Mouse (Mus musculus): ENCODE measurements around the gene Hspa8.
"Not testable (repeated sequence)": the region's sequence is repeated elsewhere in the genome, so short reads cannot be mapped to it uniquely, and the experiment has no call there.

Gene Hspa8

DNA sequence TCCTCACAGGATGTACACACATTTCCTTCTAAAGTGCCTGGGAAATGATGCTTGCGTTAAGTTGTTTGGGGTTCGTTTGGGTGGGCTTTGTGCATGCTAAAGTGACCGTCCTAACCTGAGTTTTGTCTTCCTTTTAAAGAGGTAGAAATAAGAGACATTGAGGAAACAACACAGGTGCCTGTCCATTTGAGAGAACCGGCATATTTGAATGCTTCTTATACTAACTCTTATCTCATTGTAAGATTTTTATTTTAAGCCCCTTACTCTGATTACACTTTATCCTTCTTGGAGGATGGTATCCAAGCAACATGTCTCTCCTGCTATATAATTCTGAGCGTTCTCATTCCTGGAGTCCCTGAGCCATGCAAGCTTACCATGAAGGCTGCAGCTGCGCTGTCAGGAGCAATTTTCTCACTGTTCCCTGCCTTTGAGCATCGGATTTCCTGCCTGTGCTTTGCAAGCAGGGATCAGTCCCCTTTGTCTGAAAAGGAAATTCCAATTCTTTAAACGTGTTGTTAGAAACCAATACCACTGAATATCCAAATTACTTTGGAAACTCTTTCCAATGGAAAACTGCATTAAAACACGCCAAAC lies 16.3 kb upstream of the Hspa8 start:
- no peak for DNase-seq (ENCODE audit: low read depth, low spot score)

- DNase-seq (ENCODE audit: low read depth, low spot score) = no peak
Measured at GRCm38 (mm10) chr9:40785452-40785851, 15.3 kb upstream of the Hspa8 start.

- DNase-seq (ENCODE audit: low read depth, low spot score) = not testable (repeated sequence)
Measured at GRCm38 (mm10) chr9:40786820-40787219, 14.0 kb upstream of the Hspa8 start.

GRCm38 (mm10) chr9:40791864-40792633 lies 8.7 kb upstream of the Hspa8 start:
- no peak for DNase-seq (ENCODE audit: low read depth, low spot score)

DNA sequence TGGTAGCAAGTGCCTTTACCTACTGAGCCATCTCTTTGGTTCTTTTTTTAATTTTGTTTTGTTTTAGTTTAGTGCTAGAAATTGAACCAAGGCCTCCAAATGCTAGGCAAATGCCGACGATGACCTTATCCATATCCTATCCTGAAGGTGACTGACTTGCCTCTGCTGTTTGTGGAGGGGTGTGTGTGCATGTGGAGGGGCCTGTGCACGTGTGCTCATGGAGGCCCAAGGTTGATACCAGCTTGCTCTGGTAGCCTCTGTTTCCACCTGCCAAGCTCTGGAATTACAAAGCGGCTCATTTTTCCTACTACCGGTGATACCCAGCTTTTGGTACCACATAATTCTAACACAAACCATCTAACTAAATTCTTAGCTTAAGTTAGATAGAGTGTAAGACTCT lies 7.2 kb upstream of the Hspa8 start:
- DNase-seq (ENCODE audit: low read depth, low spot score) = no peak

DNA sequence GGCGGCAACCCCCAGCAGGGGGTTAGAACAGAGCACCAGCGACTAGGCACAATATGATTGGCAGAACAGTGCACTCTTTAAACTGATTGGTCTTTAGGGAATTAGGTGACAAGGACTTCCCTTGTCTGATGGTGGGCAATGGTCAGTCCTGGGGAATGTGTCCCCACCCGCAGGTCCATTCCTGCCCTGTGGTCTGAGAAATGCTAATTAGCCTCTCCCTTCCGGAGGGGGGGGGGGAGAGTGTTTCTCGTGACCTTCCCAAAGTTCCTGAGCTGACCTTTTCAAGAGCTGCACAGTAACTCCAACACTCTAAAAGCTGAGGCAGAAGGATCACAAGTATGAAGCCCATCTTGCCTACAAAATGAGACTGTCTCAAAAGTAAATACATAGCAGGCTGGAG lies 6.5 kb upstream of the Hspa8 start:
- no peak for DNase-seq (ENCODE audit: low read depth, low spot score)

DNA sequence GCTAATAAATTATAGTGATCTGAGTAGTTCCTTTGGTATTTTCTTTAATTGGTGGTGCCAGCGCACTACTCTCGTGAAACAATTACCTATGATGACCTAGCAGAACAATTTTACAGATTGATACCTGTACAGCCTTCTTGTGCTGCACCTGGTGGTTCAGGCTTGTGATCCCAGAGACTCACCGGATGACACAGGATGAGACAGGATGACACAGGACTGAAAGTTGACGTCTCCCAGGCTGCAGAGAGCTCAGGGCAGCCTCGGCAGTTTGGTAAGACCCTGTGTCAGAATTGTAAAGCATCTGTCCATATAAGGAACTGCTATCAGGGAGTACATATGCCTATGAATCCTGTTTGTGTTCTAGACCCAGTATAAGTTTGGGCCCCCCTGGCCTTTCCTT lies 5.9 kb upstream of the Hspa8 start:
- peak; percentile 25 for DNase-seq (ENCODE audit: low read depth, low spot score)

GRCm38 (mm10) chr9:40795562-40795961 lies 5.2 kb upstream of the Hspa8 start:
- peak; percentile 65 for DNase-seq (ENCODE audit: low read depth, low spot score)

GRCm38 (mm10) chr9:40796054-40796453 lies 4.7 kb upstream of the Hspa8 start:
- peak; percentile 25 for DNase-seq (ENCODE audit: low read depth, low spot score)

DNA sequence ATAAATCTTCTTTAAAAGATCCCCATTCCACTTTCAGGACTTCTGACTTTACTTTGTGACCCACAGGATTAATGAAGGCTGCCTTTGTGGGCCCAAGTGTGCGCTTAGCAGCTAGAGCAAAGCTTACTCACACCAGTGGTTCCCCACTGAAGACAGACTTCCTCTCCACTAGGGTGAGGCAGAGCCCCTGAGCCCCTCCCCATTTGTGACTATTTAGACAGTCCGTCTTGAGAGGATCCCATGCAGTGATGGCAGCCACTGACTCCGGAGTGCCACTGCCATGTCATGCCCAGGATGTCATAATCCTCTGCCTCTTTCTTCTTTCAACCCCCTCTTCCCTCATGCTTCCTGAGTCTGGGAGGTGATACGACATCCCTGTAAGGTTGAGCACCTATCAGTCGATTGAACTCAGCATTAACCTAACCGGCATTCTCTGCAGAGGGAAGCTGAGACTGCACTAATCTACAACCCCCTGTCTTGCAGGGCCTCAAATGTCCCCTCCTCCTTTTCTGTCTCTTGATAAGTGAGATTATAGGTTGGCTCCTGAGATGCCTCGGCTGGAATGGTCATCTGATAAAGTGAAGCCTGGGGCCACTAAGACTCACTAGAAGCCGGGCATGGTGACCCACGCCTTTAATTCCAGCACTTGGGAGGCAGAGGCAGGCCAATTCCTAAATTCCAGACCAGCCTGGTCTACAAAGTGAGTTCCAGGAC lies 2.4 kb upstream of the Hspa8 start:
- no peak for DNase-seq (ENCODE audit: low read depth, low spot score)

DNA sequence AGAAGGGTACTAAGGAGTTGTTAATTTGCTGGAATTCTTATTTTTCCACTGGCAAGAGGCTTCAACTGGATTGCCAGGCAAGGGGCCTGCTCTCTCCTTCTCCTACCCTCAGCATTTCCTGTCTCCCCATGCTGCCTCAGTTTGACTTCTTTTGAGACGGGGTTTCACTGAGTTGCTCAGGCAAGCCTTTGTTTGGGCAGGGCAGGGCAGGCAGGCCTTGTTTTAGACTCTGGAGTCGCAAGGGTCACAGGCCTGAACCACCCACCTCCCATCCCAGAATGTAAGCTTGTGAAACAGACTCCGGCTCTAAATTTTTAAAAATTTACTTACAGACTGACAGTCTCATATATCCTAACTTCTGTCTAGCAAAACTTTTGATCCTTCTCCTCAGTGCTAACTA lies 1.7 kb upstream of the Hspa8 start:
- DNase-seq (ENCODE audit: low read depth, low spot score) = no peak

- peak; percentile 94 for DNase-seq (ENCODE audit: low read depth, low spot score)
Measured at GRCm38 (mm10) chr9:40799837-40800501, 815 bp upstream of the Hspa8 start.

GRCm38 (mm10) chr9:40801614-40802532 lies 1.1 kb downstream of the Hspa8 start:
- peak; percentile 70 for DNase-seq (ENCODE audit: low read depth, low spot score)

- peak; percentile 39 for DNase-seq (ENCODE audit: low read depth, low spot score)
Measured at GRCm38 (mm10) chr9:40802533-40802875, 1.7 kb downstream of the Hspa8 start.

GRCm38 (mm10) chr9:40804576-40804975 lies 3.8 kb downstream of the Hspa8 start:
- peak; percentile 69 for DNase-seq (ENCODE audit: low read depth, low spot score)

DNA sequence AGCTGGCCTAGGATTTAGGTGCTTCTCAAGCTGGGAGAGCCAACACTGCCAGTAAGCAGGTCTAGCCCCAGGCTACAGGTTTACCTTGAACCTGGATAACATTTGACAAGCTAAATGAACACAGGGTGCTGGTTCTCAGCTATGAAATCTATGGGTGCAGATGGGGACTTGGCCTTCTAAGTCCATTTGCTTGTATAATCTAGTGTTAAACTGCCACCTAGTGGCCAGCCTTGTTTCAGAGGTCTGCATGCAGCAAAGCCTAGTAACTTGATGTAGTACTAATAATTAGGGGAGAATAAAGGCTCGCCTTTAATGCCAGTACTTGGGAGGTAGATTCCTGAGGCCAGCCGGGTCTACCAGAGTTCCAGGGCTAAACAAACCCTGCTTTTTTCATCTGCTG lies 4.5 kb downstream of the Hspa8 start:
- peak; percentile 89 for DNase-seq (ENCODE audit: low read depth, low spot score)

GRCm38 (mm10) chr9:40806440-40807288 lies 5.9 kb downstream of the Hspa8 start:
- DNase-seq (ENCODE audit: low read depth, low spot score) = peak; percentile 71

GRCm38 (mm10) chr9:40807289-40807920 lies 6.6 kb downstream of the Hspa8 start:
- peak; percentile 73 for DNase-seq (ENCODE audit: low read depth, low spot score)

DNA sequence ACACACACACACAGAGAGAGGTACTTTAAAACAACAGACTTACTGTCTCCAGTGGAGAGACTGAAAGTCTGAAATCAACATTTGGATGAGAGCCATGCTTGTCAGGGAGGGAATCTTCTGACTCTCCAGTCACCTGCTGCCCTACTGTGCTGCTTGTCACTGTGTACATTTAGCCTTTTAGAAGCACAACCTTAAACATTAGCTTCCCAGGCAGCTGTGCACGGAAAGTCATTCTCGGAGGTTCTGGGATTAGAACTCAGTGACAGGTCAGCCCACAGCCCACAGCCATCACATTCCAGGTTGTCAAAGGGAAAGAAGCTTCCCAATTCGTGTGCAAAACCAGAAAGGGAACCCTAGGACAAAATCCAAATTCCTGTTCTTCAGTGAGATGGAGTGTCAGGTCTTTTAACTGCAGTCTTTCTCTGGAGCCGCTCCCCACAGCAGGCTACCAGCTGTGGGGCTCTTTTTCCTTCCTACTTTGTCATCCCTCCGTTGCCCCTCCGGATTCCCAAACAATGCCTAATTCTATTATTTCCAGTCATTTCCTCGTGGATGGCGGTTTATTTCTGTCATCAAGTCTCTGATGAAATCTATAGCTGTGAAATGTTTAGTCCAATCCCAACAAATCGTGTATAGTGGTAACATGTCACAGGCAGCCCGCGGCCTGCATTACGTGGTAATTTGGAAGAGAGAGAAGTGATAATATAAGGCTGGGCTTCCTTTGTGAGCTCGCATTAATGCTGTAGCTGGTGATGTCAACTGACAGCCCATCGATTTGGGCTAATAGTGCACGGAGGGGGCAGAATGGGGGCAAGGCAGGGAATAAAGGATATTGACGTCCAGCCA lies 7.5 kb downstream of the Hspa8 start:
- DNase-seq (ENCODE audit: low read depth, low spot score) = peak; percentile 36
